Mouse (Mus musculus) kidney, embryonic 15.5 days (tissue): Measurements from ENCODE around the gene Gm21118. TPM values are rescaled to one million over a fixed set of nuclear protein-coding genes. Genes with fewer than 3 reads are reported as not detected.
"Not testable (repeated sequence)": the region's sequence is repeated elsewhere in the genome, so short reads cannot be mapped to it uniquely, and the experiment has no call there.

Experiments
- ATAC-seq: fragments of 200-750 bp; cut with Nextera tagmentation; replicated peaks from 2 replicates; pipeline ENCODE4 v1.8.0; 2017; ENCODE audit warnings: moderate TSS enrichment; ENCODE audit not compliant: low FRiP score
- H3K27ac ChIP-seq: fragments of 300-500 bp; sonication (generic); 2 replicates; pipeline ENCODE4 v1.5.1; 2015; ENCODE audit warnings: mild to moderate bottlenecking, inconsistent platforms
- H3K27me3 ChIP-seq: fragments of 300-500 bp; sonication (generic); 2 replicates; pipeline ENCODE4 v1.6.1; 2015; ENCODE audit warnings: inconsistent platforms
- H3K36me3 ChIP-seq: fragments of 300-500 bp; sonication (generic); 2 replicates; pipeline ENCODE4 v1.6.1; 2015; ENCODE audit warnings: inconsistent platforms
- H3K4me1 ChIP-seq: fragments of 300-500 bp; sonication (generic); 2 replicates; pipeline ENCODE4 v1.6.1; 2015; ENCODE audit warnings: inconsistent platforms
- H3K4me2 ChIP-seq: fragments of 300-500 bp; sonication (generic); 2 replicates; pipeline ENCODE4 v1.6.1; 2015; ENCODE audit warnings: moderate library complexity, mild to moderate bottlenecking, inconsistent platforms
- H3K4me3 ChIP-seq: fragments of 300-500 bp; sonication (generic); replicated peaks from 2 replicates; pipeline ENCODE4 v1.5.1; 2015; ENCODE audit warnings: mild to moderate bottlenecking, inconsistent platforms
- H3K9ac ChIP-seq: fragments of 300-500 bp; sonication (generic); 2 replicates; pipeline ENCODE4 v1.6.1; 2015; ENCODE audit warnings: mild to moderate bottlenecking, inconsistent platforms
- H3K9me3 ChIP-seq: fragments of 300-500 bp; sonication (generic); replicated peaks from 2 replicates; pipeline ENCODE4 v1.6.1; 2016; ENCODE audit warnings: inconsistent platforms
- WGBS: fragments of 180-500 bp; shearing (Covaris S2); methylation state at CpG from one replicate; pipeline ENCODE4 v1.1.7; 2015; ENCODE audit warnings: mixed read lengths; 5-methylcytosine and 5-hydroxymethylcytosine counted together
- polyA plus RNA-seq: library from polyadenylated mRNA; unstranded; fragments of >200 nt; fragmentation: Nextera tagmentation; extraction: Ambion mirVana; gene quantifications from 2 replicates; pipeline ENCODE4 v1.2.1, GENCODE M21; 2015

Gm21118 gene
- not detected in 2 replicates for polyA plus RNA-seq

- not testable (repeated sequence) for H3K9me3 ChIP-seq, H3K27ac ChIP-seq, H3K4me1 ChIP-seq, H3K9ac ChIP-seq, H3K36me3 ChIP-seq, ATAC-seq, H3K4me2 ChIP-seq, H3K27me3 ChIP-seq, H3K4me3 ChIP-seq
- WGBS: no CpG with 5 or more reads among the region's 4 CpGs
Measured at GRCm38 (mm10) chrY:70273542-70273941, at the start of gene Gm21118. TSS of gene Gm21118 (minus strand) at chrY:70273642.

- H3K36me3 ChIP-seq, H3K4me2 ChIP-seq, ATAC-seq, H3K4me1 ChIP-seq, H3K4me3 ChIP-seq, H3K9ac ChIP-seq, H3K27me3 ChIP-seq, H3K9me3 ChIP-seq, H3K27ac ChIP-seq: not testable (repeated sequence)
- no CpG with 5 or more reads among the region's 2 CpGs for WGBS
Measured at GRCm38 (mm10) chrY:70303187-70303586, 29.7 kb upstream of the Gm21118 start, which contains the start of the genes Gm29423 and Gm29644. TSS of gene Gm29423 (minus strand) at chrY:70303287. TSS of gene Gm29644 (minus strand) at chrY:70303343.

Other genes with a start within 250 kb of the Gm21118 start
- gene Gm29423, start 29.6 kb upstream of the Gm21118 start, polyA plus RNA-seq: not detected in 2 replicates
- not detected in 2 replicates for gene Gm29644, start 29.7 kb upstream of the Gm21118 start, polyA plus RNA-seq
- gene Gm20888, start 168.2 kb upstream of the Gm21118 start, polyA plus RNA-seq: not detected in 2 replicates